Mouse (Mus musculus) intestine, postnatal 0 days (tissue): ENCODE data around the gene Haspin. TPM values are rescaled to one million over a fixed set of nuclear protein-coding genes. Genes with fewer than 3 reads are reported as not detected.
A peak's percentile ranks its signal among the peaks of the same experiment; 100 is the strongest.

Source experiments
- ATAC-seq: fragments of 200-750 bp; cut with Nextera tagmentation; 2 replicates; pipeline ENCODE4 v1.8.0; 2017; ENCODE audit warnings: mild to moderate bottlenecking, moderate TSS enrichment, moderate library complexity
- H3K27ac ChIP-seq: fragments of 300-500 bp; sonication (generic); 2 replicates; pipeline ENCODE4 v1.5.1; 2014; ENCODE audit warnings: mild to moderate bottlenecking, low read depth, low read length, moderate library complexity
- H3K27me3 ChIP-seq: fragments of 300-500 bp; sonication (generic); replicated peaks from 2 replicates; pipeline ENCODE4 v1.6.1; 2014; ENCODE audit warnings: low read length, mixed read lengths; ENCODE audit not compliant: control insufficient read depth, insufficient read depth
- H3K36me3 ChIP-seq: fragments of 300-500 bp; sonication (generic); 2 replicates; pipeline ENCODE4 v1.6.1; 2014; ENCODE audit warnings: mild to moderate bottlenecking, moderate library complexity; ENCODE audit not compliant: control insufficient read depth, insufficient read depth
- H3K4me1 ChIP-seq: fragments of 300-500 bp; sonication (generic); replicated peaks from 2 replicates; pipeline ENCODE4 v1.6.1; 2014; ENCODE audit warnings: antibody characterized with exemption, low read length, mixed read lengths; ENCODE audit not compliant: control insufficient read depth, insufficient read depth
- H3K4me2 ChIP-seq: fragments of 300-500 bp; sonication (generic); replicated peaks from 2 replicates; pipeline ENCODE4 v1.6.1; 2014; ENCODE audit warnings: low read depth, mild to moderate bottlenecking, moderate library complexity
- H3K4me3 ChIP-seq: fragments of 300-500 bp; sonication (generic); 2 replicates; pipeline ENCODE4 v1.5.1; 2014; ENCODE audit warnings: low read depth, low read length
- H3K9ac ChIP-seq: fragments of 300-500 bp; sonication (generic); 2 replicates; pipeline ENCODE4 v1.6.1; 2014; ENCODE audit warnings: mild to moderate bottlenecking, low read depth, low read length
- H3K9me3 ChIP-seq: fragments of 300-500 bp; sonication (generic); 2 replicates; pipeline ENCODE4 v1.6.1; 2016; ENCODE audit warnings: mixed run types; ENCODE audit not compliant: control insufficient read depth
- CTCF ChIP-seq: sonication (generic); IDR thresholded peaks from 2 replicates; pipeline ENCODE4 v1.5.1; 2016; ENCODE audit warnings: low read depth, mild to moderate bottlenecking, control low read depth, antibody characterized with exemption, moderate library complexity
- WGBS: fragments of 180-500 bp; shearing (Covaris S2); extraction: QIAGEN DNeasy Blood & Tissue Kit; methylation state at CpG from one replicate; pipeline ENCODE4 v1.1.7; 2014; 5-methylcytosine and 5-hydroxymethylcytosine counted together
- polyA plus RNA-seq: library from polyadenylated mRNA; unstranded; fragments of >200 nt; fragmentation: Nextera tagmentation; extraction: Ambion mirVana; gene quantifications from 2 replicates; pipeline ENCODE4 v1.2.1, GENCODE M21; 2015

Haspin gene
- polyA plus RNA-seq, 1 experiment from 2014 or later: 5.7 TPM

DNA sequence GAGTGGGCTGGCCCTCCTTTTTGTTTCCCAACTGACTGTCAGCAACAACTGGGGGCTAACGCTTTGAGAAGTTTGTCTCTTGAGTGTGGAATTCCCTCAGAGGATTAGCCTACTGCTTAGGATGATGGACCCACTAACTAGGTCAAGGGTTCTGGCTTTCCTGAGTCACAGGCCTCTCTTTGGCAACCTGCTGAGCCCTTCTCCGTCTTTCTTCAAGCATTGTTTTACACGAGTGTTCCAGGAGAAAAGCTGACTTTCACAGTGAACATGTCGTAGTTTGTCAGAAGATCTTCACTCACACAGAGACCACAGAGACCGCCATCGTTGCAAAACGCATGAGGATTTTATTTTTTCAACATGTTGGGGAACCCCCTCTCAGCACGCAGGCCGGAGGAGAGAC, 10.1 kb upstream of the Haspin start:
- no peaks in the 10 kb centered on the region for H3K9me3 ChIP-seq
- no peak for ATAC-seq

DNA sequence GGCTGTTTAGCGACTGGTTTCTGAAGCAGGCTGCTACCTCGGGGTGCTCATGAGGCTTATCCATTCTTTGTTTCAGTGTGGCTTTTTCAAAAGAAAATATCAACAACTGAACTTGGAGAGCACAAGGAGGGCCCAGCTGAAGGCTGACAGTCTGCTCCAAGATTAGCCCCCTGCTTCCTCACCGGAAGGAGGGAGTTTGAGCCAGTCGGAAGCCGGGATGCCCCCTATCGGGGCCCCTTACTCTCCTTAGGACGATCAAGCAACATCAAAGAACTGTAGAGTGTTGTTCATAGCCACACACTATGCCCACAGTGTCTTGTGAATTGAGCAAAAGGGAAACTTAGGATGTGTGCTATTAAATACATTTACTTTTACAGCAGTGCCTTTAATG, 8.9 kb upstream of the Haspin start:
- H3K27me3 ChIP-seq: no peaks in the 10 kb centered on the region
- H3K4me3 ChIP-seq: no peak overlapping the region
- no peaks in the 10 kb centered on the region for H3K9me3 ChIP-seq
- no peak overlapping the region for H3K9ac ChIP-seq
- no peaks in the 10 kb centered on the region for H3K4me1 ChIP-seq
- H3K4me2 ChIP-seq: no peak overlapping the region
- WGBS: 64% methylated on average over 7 of the region's 7 CpGs
- ATAC-seq: no peak
- no peaks in the 10 kb centered on the region for H3K36me3 ChIP-seq
- no peak overlapping the region for H3K27ac ChIP-seq
- TF ChIP-seq CTCF: no peak

More for the DNA sequence above, 10.1 kb upstream of the Haspin start:
- Histone ChIP-seq H3K4me2 (no peak overlapping the region), H3K27ac (no peak overlapping the region), H3K27me3 (no peaks in the 10 kb centered on the region), H3K4me3 (no peak overlapping the region), H3K9ac (no peak overlapping the region), H3K36me3 (no peaks in the 10 kb centered on the region), H3K4me1 (no peaks in the 10 kb centered on the region)
- 84% methylated on average over 9 of the region's 9 CpGs for WGBS
- TF ChIP-seq CTCF: no peak

DNA sequence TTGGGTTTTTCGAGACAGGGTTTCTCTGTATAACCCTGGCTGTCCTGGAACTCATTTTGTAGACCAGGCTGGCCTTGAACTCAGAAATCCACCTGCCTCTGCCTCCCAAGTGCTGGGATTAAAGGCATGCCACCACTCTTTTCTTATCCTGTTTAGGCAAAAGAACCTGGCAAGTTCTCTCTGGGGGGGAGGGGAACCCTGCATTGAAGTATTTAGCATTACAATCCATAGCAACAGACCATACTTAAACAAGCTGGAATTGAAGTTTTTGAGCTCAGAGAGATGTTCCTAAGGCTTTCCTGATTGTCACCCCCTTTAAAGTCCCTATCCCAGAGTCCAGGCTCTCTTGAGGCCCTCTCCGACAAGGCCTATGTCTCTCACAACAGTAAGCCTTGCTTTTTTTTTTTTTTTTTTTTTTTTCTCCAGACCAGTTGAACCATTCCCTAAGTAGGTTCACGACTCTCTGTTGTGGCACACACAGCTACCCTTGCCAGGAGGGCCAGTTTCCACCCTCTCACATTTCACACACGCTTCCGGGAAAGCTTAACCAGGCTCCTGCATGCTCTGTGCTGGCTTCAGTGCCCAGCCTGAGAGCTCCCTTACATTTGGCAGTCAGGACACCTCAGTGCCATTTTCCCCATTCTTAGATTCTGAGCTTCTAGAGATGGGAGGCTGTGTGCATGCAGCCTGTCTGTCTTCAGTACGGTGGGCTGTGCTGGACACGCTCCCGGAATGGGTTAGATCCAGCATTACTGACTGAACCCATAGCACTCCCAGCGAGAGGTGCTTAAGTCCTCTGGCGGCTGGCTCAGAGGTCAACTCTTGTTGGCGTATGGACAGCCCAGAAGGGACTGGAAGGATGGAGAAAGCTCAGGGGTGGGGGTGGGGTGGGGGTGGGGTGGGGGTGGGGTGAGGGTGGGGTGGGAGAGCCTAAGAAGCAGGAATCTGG, 8.2 kb upstream of the Haspin start:
- Histone ChIP-seq H3K4me3 (no peak overlapping the region), H3K4me1 (no peaks in the 10 kb centered on the region), H3K36me3 (no peaks in the 10 kb centered on the region), H3K4me2 (no peak overlapping the region), H3K9ac (no peak overlapping the region), H3K27me3 (no peaks in the 10 kb centered on the region), H3K9me3 (no peaks in the 10 kb centered on the region), H3K27ac (no peak overlapping the region)
- no peak for TF ChIP-seq CTCF
- ATAC-seq: no peak
- 62% methylated on average over 11 of the region's 11 CpGs for WGBS

DNA sequence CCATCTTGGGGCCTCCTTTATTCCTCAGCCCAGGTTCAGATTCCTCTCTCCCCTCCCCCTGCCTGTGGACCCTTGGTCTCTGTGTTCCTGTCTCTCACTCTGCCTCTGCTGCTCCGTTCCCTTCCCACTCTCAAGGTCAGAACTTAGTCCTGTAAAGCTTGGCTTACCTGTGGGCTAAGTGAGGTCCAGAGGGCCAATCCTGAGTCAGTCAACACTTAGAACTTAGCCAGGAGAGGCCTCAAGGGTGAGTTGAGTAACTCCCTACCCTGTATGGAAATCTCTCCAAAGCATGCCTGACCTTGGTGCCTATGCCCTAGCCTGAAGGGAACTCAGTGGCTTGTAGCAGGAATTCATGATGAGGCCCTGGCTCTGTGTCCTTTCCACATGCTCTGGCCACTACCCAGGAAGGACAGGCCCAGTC, 6.2 kb upstream of the Haspin start:
- H3K36me3 ChIP-seq: no peaks in the 10 kb centered on the region
- H3K9me3 ChIP-seq: no peaks in the 10 kb centered on the region
- no peaks in the 10 kb centered on the region for H3K4me1 ChIP-seq
- H3K4me2 ChIP-seq: no peak overlapping the region
- no peaks in the 10 kb centered on the region for H3K27me3 ChIP-seq
- TF ChIP-seq CTCF: no peak
- 55% methylated on average over 1 of the region's 1 CpGs for WGBS
- H3K9ac ChIP-seq: no peak overlapping the region
- H3K4me3 ChIP-seq: no peak overlapping the region
- ATAC-seq: no peak
- H3K27ac ChIP-seq: no peak overlapping the region

DNA sequence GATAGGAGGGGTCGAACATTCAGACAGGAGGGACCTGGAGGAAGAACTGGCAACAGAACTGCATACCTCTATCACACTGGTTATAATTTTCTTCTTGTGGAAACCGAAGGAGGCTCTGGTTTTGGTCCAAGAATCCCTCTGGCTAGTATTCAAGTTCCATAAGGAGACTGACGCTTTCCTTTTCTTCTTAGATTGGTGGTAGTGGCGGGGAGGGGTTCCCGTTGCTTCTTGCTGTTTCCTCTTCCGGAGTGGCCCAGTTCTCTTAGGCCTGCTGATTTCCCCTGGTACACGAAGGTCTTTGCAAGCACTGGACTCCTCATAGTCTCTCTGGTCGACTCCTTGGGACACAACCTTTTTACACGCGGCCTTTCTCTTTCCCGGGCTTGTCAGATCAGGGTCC, 978 bp downstream of the Haspin start:
- peaks cover 4% of the 10 kb centered on the region; the same call in 1 of the 2 replicates for H3K36me3 ChIP-seq
- no peaks in the 10 kb centered on the region for H3K9me3 ChIP-seq
- peak overlapping the region; percentile 24; the same call in 1 of the 2 replicates for H3K27ac ChIP-seq
- no peaks in the 10 kb centered on the region for H3K27me3 ChIP-seq
- H3K4me2 ChIP-seq: peak overlapping the region; percentile 87
- peak overlapping the region; percentile 66 for H3K9ac ChIP-seq
- TF ChIP-seq CTCF: no peak
- 0 out of 2 replicates have a peak, but pooled peaks cover 3% of the 10 kb centered on the region for H3K4me1 ChIP-seq
- H3K4me3 ChIP-seq: peak overlapping the region; percentile 94
- ATAC-seq: peak; percentile 5; the same call in 1 of the 2 replicates
- WGBS: 10% methylated on average over 11 of the region's 11 CpGs

DNA sequence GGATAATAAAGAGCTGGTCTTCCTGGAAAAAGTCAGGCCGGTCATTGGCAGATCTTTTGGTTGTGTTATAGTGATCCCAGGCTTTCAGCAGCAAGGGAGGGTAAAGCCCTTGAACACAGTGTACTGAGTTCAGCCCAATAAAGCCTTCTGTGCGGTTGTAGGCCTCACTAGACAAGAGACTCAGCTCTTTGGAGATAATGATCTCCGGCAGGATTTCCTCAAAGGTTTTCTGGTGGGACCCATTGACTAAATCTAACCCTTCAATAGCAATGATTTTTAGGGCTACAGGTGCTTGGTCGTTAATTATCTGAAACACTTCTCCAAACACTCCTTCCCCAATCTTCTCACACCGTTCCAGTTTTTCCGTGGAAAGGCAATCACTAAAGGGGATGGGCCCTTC, 1.5 kb downstream of the Haspin start:
- H3K36me3 ChIP-seq: peaks cover 4% of the 10 kb centered on the region; the same call in 1 of the 2 replicates

More for the DNA sequence above, 1.5 kb downstream of the Haspin start:
- Histone ChIP-seq H3K9ac (no peak overlapping the region), H3K27ac (peak overlapping the region; percentile 24; the same call in 1 of the 2 replicates), H3K4me2 (peak overlapping the region; percentile 87), H3K9me3 (no peaks in the 10 kb centered on the region), H3K27me3 (no peaks in the 10 kb centered on the region), H3K4me3 (peak overlapping the region; percentile 94), H3K4me1 (0 out of 2 replicates have a peak, but pooled peaks cover 3% of the 10 kb centered on the region)
- 32% methylated on average over 6 of the region's 6 CpGs for WGBS
- ATAC-seq: no peak
- no peak for TF ChIP-seq CTCF
